Mouse (Mus musculus) hindlimb bud, embryonic 11.5 days (tissue): ENCODE results near the gene Necab2.

Experiments used
- DNase-seq: peaks from one replicate; pipeline ENCODE4 v3.0.0-alpha.2; 2012; ENCODE audit warnings: low read depth, low spot score; ENCODE audit errors: extremely low spot score

Gene Necab2

DNA sequence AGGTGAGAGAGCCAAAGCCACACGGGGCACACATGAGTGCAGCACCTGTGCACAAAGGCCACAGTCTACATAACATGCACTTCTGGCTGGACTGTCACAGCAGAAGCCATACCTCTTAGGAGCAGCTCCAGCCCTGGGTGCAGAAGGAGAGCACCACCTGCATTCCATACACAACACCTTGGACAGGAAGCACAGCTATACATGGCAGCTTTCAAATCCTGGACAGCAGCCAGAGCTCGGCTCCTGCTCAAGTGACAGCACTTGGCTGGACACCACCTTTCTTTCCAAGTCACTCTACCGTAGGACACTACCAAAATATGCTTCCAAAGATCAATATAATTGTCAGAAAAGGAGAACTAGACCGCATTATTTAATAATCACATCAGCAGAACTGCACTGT lies 66.9 kb downstream of the Necab2 start:
- DNase-seq: no peak

DNA sequence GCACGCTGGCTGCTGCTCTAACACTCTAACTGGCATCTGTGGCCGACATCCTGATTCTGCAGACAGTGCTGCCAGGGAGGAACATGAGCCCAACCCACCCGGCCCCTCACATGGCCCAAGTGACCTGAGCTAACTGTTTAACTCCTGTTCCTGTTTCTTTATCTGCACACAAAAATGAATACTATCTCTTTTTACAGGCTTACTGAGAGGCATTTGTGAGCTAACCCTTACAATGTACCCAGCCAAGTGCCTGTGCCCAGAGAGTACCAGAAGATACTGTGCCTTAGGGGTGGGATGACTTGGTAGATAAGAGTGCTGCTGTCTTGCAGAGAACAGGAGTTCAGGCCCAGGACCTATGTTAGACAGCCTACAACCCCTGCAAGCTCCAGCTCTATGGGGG lies 68.4 kb downstream of the Necab2 start:
- DNase-seq: no peak

DNA sequence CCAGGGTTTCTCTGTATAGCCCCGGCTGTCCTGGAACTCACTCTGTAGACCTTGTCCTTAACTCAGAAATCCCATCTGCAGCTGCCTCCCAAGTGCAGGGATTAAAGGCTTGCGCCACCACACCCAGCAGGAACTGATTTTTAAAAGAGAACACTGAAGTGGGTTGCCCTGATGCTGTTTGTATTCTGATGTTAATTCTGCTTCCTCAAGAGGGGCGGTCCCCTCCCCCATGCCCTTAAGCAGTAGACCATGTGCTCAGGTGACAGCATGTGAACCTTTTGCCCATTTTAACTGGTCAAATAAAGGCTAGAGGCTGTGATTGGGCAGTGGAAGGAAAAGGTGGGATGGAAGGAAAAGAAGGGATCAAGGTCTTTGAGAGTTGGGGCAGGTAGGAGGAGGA lies 69.2 kb downstream of the Necab2 start:
- DNase-seq: no peak

DNA sequence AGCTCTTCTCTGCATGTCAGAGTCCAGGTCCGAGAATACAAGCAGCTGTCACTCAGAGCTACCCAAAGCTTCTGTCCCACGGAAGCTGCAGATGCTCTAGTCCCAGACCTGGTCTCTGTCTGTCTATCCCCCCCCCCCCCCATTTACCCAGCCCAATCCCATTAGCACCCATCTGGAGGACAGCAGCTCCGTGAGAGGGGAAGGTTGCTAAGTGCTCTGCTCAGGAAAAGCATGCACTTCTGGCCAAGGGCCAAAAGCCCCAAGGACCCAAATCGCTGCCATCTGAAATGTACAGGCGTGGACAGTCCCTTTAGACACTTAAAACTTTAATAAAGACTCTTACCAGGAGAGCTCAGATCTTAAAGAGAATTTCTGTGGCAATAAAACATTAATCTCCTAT lies 70.2 kb downstream of the Necab2 start:
- no peak for DNase-seq

DNA sequence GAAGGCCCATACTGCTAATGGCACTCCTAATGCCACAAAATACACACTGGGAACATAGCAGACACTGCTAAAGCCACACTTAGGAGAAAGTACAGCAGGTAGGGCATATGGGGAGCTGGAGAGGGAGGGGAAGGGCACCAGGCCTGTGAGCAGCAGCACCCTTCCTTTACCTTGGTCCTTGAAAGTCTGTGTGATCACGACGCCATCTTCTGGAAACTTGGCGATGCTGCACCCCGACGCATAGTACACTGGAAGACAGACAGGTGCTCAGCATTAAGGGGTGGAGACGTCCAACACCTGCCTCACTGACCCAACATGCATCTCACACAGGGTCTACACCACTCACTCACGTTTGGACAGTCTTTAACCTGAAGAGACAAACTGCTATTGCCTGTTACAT lies 73.6 kb downstream of the Necab2 start:
- DNase-seq: no peak
